Mouse (Mus musculus) forebrain, embryonic 12.5 days (tissue): Measurements from ENCODE around the gene Bcar3. TPM values are rescaled to one million over a fixed set of nuclear protein-coding genes. Genes with fewer than 3 reads are reported as not detected.

ENCODE experiments used
- ATAC-seq: fragments of 200-750 bp; cut with Nextera tagmentation; 2 replicates; pipeline ENCODE4 v1.8.0; 2017; ENCODE audit warnings: moderate TSS enrichment; ENCODE audit not compliant: low FRiP score
- H3K27ac ChIP-seq: fragments of 300-500 bp; sonication (generic); 2 replicates; pipeline ENCODE4 v1.5.1; 2016; ENCODE audit warnings: mild to moderate bottlenecking
- H3K27me3 ChIP-seq: fragments of 300-500 bp; sonication (generic); 2 replicates; pipeline ENCODE4 v1.6.1; 2016; ENCODE audit warnings: mild to moderate bottlenecking
- H3K36me3 ChIP-seq: fragments of 300-500 bp; sonication (generic); replicated peaks from 2 replicates; pipeline ENCODE4 v1.6.1; 2016; ENCODE audit warnings: mild to moderate bottlenecking
- H3K4me1 ChIP-seq: fragments of 300-500 bp; sonication (generic); 2 replicates; pipeline ENCODE4 v1.6.1; 2016
- H3K4me2 ChIP-seq: fragments of 300-500 bp; sonication (generic); 2 replicates; pipeline ENCODE4 v1.6.1; 2016; ENCODE audit warnings: mild to moderate bottlenecking, moderate library complexity
- H3K4me3 ChIP-seq: fragments of 300-500 bp; sonication (generic); replicated peaks from 2 replicates; pipeline ENCODE4 v1.5.1; 2016; ENCODE audit warnings: mild to moderate bottlenecking
- H3K9ac ChIP-seq: fragments of 300-500 bp; sonication (generic); 2 replicates; pipeline ENCODE4 v1.6.1; 2016; ENCODE audit warnings: mild to moderate bottlenecking
- H3K9me3 ChIP-seq: fragments of 300-500 bp; sonication (generic); 2 replicates; pipeline ENCODE4 v1.6.1; 2016
- WGBS: fragments of 180-500 bp; shearing (Covaris S2); methylation state at CpG from one replicate; pipeline ENCODE4 v1.1.7; 2016; 5-methylcytosine and 5-hydroxymethylcytosine counted together
- microRNA counts: library from miRNA; unstranded; fragments of <30 nt; microRNA quantifications from one replicate; lab custom pipeline; 2017
- microRNA-seq: library from miRNA; unstranded; fragments of <30 nt; microRNA quantifications from one replicate; pipeline ENCODE4, GENCODE M21; 2017
- polyA plus RNA-seq: library from polyadenylated mRNA; unstranded; fragments of >200 nt; fragmentation: Nextera tagmentation; extraction: Ambion mirVana; gene quantifications from 2 replicates; pipeline ENCODE4 v1.2.1, GENCODE M21; 2016

Bcar3 gene
- polyA plus RNA-seq, 1 experiment from 2014 or later = 10.9 TPM

DNA sequence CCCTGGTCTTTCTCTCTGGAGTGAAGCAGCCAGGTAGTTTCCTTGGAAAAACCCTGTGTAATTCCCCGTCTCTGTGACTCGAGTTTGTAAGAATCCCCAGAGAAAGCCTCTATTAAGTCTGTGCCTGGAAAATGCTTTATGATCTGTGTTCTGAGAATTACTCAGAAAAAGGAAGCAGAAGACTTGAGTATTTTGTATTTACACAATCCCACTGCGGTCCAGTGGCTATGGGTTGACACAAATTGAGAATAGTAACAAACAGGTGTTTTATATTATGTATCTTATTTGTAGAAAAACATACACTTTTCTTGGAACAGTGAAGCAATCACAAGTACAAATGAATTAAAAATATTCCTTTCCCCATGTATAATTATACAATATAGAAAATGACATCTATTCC, 272.2 kb downstream of the Bcar3 start:
- 90% methylated on average over 3 of the region's 3 CpGs for WGBS
- no peaks in the 10 kb centered on the region for H3K9me3 ChIP-seq

GRCm38 (mm10) chr3:122566549-122566948, 272.6 kb downstream of the Bcar3 start:
- no peaks in the 10 kb centered on the region for H3K27me3 ChIP-seq
- WGBS = 86% methylated on average over 4 of the region's 4 CpGs
- H3K36me3 ChIP-seq = peaks cover 23% of the 10 kb centered on the region
- H3K4me3 ChIP-seq = no peak overlapping the region
- ATAC-seq = no peak
- H3K4me1 ChIP-seq = no peaks in the 10 kb centered on the region
- no peaks in the 10 kb centered on the region for H3K9me3 ChIP-seq
- H3K9ac ChIP-seq = no peak overlapping the region
- no peak overlapping the region for H3K4me2 ChIP-seq
- no peak overlapping the region for H3K27ac ChIP-seq

More for the DNA sequence above, 272.2 kb downstream of the Bcar3 start:
- H3K27ac ChIP-seq = no peak overlapping the region
- H3K4me1 ChIP-seq = no peaks in the 10 kb centered on the region
- H3K27me3 ChIP-seq = no peaks in the 10 kb centered on the region
- H3K4me3 ChIP-seq = no peak overlapping the region
- H3K4me2 ChIP-seq = no peak overlapping the region
- no peak for ATAC-seq
- no peak overlapping the region for H3K9ac ChIP-seq
- H3K36me3 ChIP-seq = peaks cover 27% of the 10 kb centered on the region

- Histone ChIP-seq H3K9me3 (no peaks in the 10 kb centered on the region), H3K27me3 (no peaks in the 10 kb centered on the region), H3K9ac (no peak overlapping the region), H3K4me2 (no peak overlapping the region), H3K36me3 (peaks cover 9% of the 10 kb centered on the region; the same call in 1 of the 2 replicates), H3K4me1 (no peaks in the 10 kb centered on the region), H3K4me3 (no peak overlapping the region), H3K27ac (no peak overlapping the region)
- WGBS = 85% methylated on average over 5 of the region's 5 CpGs
- ATAC-seq = no peak
These were observed 279.7 kb downstream of the Bcar3 start for GRCm38 (mm10) chr3:122573426-122574286.

GRCm38 (mm10) chr3:122574921-122575320, 281.0 kb downstream of the Bcar3 start:
- H3K9me3 ChIP-seq = no peaks in the 10 kb centered on the region
- H3K27me3 ChIP-seq = no peaks in the 10 kb centered on the region
- H3K36me3 ChIP-seq = peaks cover 9% of the 10 kb centered on the region; the same call in 1 of the 2 replicates
- no peak overlapping the region for H3K4me3 ChIP-seq
- H3K27ac ChIP-seq = no peak overlapping the region
- no peak for ATAC-seq
- no peaks in the 10 kb centered on the region for H3K4me1 ChIP-seq
- 90% methylated on average over 1 of the region's 1 CpGs for WGBS
- no peak overlapping the region for H3K9ac ChIP-seq
- no peak overlapping the region for H3K4me2 ChIP-seq

DNA sequence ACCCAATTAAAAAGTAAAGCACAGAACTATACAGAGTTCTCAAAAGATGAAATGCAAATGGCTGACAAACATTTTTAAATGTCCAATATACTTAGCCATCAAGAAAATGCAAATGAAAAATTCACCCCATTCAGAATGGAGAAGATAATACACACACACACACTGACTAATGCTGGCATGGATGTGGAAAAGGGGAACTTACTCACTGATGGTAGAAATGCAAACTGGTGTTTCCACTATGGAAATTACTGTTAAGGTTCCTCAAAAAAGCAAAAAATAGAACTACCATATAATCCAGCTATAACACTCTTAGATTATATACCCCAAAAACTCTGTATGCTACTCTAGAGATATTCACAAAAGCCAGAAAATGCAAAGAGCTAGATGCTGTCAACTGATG, 283.4 kb downstream of the Bcar3 start:
- Histone ChIP-seq H3K9ac (no peak overlapping the region), H3K4me1 (no peaks in the 10 kb centered on the region), H3K4me3 (no peak overlapping the region), H3K27ac (no peak overlapping the region), H3K4me2 (no peak overlapping the region), H3K27me3 (no peaks in the 10 kb centered on the region), H3K36me3 (0 out of 2 replicates have a peak, but pooled peaks cover 6% of the 10 kb centered on the region), H3K9me3 (no peaks in the 10 kb centered on the region)
- no peak for ATAC-seq

MicroRNAs within 50 kb of the gene (microRNA counts, 519-probe panel; counts per million panel counts)
- microRNA mmu-miR-760 (lab: Ali Mortazavi, UCI) = not detected

Small RNA genes lying within 50 kb of the gene (microRNA-seq; reads per million reads assigned to microRNA genes)
- gene Mir760 (457 reads per million, percentile 68 among the genes with 10 or more reads in this experiment), gene Mir7657 (not detected)

Other genes with a start within 250 kb of the Bcar3 start
- 1.1 and 1.2 TPM in 2 replicates for gene Abca4, start 249.7 kb upstream of the Bcar3 start, polyA plus RNA-seq
- 61.3 and 64.6 TPM in 2 replicates for gene Gclm, start 48.6 kb upstream of the Bcar3 start, polyA plus RNA-seq
- gene Dnttip2, start 19.7 kb upstream of the Bcar3 start, polyA plus RNA-seq = 81.4 and 82.7 TPM in 2 replicates